24 mouse cellular contexts compared by ENCODE assay signal in genomic region chr8:89052880-89053279, GRCm38 (mm10). TPM values are rescaled to one million over a fixed set of nuclear protein-coding genes. Genes with fewer than 3 reads are reported as not detected.
"Had no signal": no experiment of that assay in that cellular context is flagged by ENCODE, and none has a peak within 500 bp of the region (broad histone marks: within the 10 kb centered on the region; RNA-seq: fewer than 3 reads in every experiment).

No protein-coding gene starts in this region.

- H3K4me3 ChIP-seq: gastrocnemius, adult 2 months; heart, embryonic 10.5 days; heart, embryonic 12.5 days; hindbrain, embryonic 10.5 days; hindbrain, embryonic 12.5 days; intestine, embryonic 15.5 days; layer of hippocampus, adult 2 months; limb, embryonic 10.5 days; limb, embryonic 12.5 days; liver, embryonic 12.5 days had no signal

- H3K9me3 ChIP-seq: heart, embryonic 10.5 days; heart, embryonic 12.5 days; hindbrain, embryonic 10.5 days; hindbrain, embryonic 12.5 days; intestine, embryonic 15.5 days; limb, embryonic 10.5 days; limb, embryonic 12.5 days; liver, embryonic 12.5 days had no signal

- DNase-seq: gastrocnemius, adult 2 months; gastrocnemius, postnatal 10 days; gastrocnemius, postnatal 25 days; heart, adult 18-20 months; heart, postnatal 10 days; heart, postnatal 4 days; kidney, adult 18-20 months; kidney, adult 8-10 months; kidney, postnatal 10 days; kidney, postnatal 25 days; kidney, postnatal 4 days had no signal

- H3K9ac ChIP-seq: heart, embryonic 12.5 days; hindbrain, embryonic 12.5 days; hindbrain, embryonic 14.5 days; intestine, embryonic 15.5 days; limb, embryonic 12.5 days; liver, embryonic 12.5 days; liver, embryonic 14.5 days had no signal

- H3K36me3 ChIP-seq: heart, embryonic 10.5 days; heart, embryonic 12.5 days; hindbrain, embryonic 10.5 days; hindbrain, embryonic 12.5 days; intestine, embryonic 15.5 days; limb, embryonic 10.5 days; limb, embryonic 12.5 days; liver, embryonic 12.5 days had no signal

- H3K4me1 ChIP-seq: heart, embryonic 10.5 days; heart, embryonic 12.5 days; intestine, embryonic 15.5 days; liver, embryonic 12.5 days had no signal

- H3K27ac ChIP-seq: gastrocnemius, adult 2 months; heart, embryonic 10.5 days; hindbrain, embryonic 10.5 days; hindbrain, embryonic 12.5 days; hindbrain, embryonic 14.5 days; intestine, embryonic 15.5 days; layer of hippocampus, adult 2 months; limb, embryonic 10.5 days; liver, embryonic 12.5 days; liver, embryonic 14.5 days had no signal

RNA-seq across cellular contexts. Expression of gene Sall1, which starts 8.9 kb away (rescaled TPM):
- total RNA-seq: gastrocnemius, adult 2 months; gastrocnemius, postnatal 25 days; granulocyte monocyte progenitor cell, adult 5-6 weeks had no signal
- polyA plus RNA-seq: inflammation-experienced regulatory T-cells, adult 6 months had no signal
